Mouse (Mus musculus): Measurements from ENCODE around the gene Pitpnm2. TPM values are rescaled to one million over a fixed set of nuclear protein-coding genes. Genes with fewer than 3 reads are reported as not detected.

Pitpnm2 gene
- total and polyA plus RNA-seq, 3 experiments: 7.0 to 22.2 TPM; not detected in 1

GRCm38 (mm10) chr5:124211669-124212068 is 37.9 kb downstream of the Pitpnm2 start:
- no peak for DNase-seq (ENCODE audit: low read depth, low spot score)
- no peaks in the 10 kb centered on the region for H3K4me1 ChIP-seq (ENCODE audit: control insufficient read depth in 1 of 2, insufficient read depth in 2 of 2, low read length in 2 of 2)
- H3K36me3 ChIP-seq (ENCODE audit: control insufficient read depth in 1 of 2, insufficient read depth in 2 of 2, low read length in 2 of 2): no peaks in the 10 kb centered on the region
- no peak overlapping the region for H3K27ac ChIP-seq (ENCODE audit: control insufficient read depth, low read depth, low read length)
- no peaks in the 10 kb centered on the region for H3K9me3 ChIP-seq (replicated peaks; ENCODE audit: insufficient read depth, low read length)
- no peaks in the 10 kb centered on the region for H3K27me3 ChIP-seq (ENCODE audit: control insufficient read depth in 1 of 2, insufficient read depth in 2 of 2, low read length in 2 of 2)
- no peaks in the 10 kb centered on the region for H3K79me2 ChIP-seq (ENCODE audit: control insufficient read depth, insufficient read depth, low read length, poor library complexity)
- TF ChIP-seq MAX (IDR thresholded peaks at IDR 0.05; ENCODE audit: low read length): no peak
- no peak for TF ChIP-seq MYC (IDR thresholded peaks at IDR 0.05; ENCODE audit: low read depth, low read length)
- TF ChIP-seq ZKSCAN1 (IDR thresholded peaks at IDR 0.05; ENCODE audit: low read depth, low read length): no peak
- TF ChIP-seq NELFE (IDR thresholded peaks at IDR 0.05; ENCODE audit: low read depth, low read length): no peak
- no peak for TF ChIP-seq RAD21 (IDR thresholded peaks at IDR 0.05; ENCODE audit: low read depth, low read length)
- TF ChIP-seq TCF12 (IDR thresholded peaks at IDR 0.05; ENCODE audit: low read depth, low read length): no peak
- TF ChIP-seq EP300 (IDR thresholded peaks at IDR 0.05; ENCODE audit: low read depth in 1 of 2, low read length in 2 of 2): no peak
- TF ChIP-seq E2F4 (IDR thresholded peaks at IDR 0.05; ENCODE audit: borderline replicate concordance, low read depth, low read length): no peak
- no peak for TF ChIP-seq USF1 (IDR thresholded peaks at IDR 0.05; ENCODE audit: low read depth, low read length)
- no peak for TF ChIP-seq GABPA (IDR thresholded peaks at IDR 0.05; ENCODE audit: low read depth, low read length)
- no peak for TF ChIP-seq TAL1 (IDR thresholded peaks at IDR 0.05; ENCODE audit: low read length)
- TF ChIP-seq KAT2A (conservative IDR thresholded peaks at IDR 0.05; ENCODE audit: low read depth, low read length): no peak
- TF ChIP-seq ETS1 (IDR thresholded peaks at IDR 0.05; ENCODE audit: low read depth, low read length): no peak
- TF ChIP-seq SMC3 (IDR thresholded peaks at IDR 0.05; ENCODE audit: low read depth, low read length): no peak
- TF ChIP-seq MEF2A (IDR thresholded peaks at IDR 0.05; ENCODE audit: extremely low read depth, insufficient replicate concordance, low read depth, low read length, poor library complexity, severe bottlenecking): no peak
- TF ChIP-seq USF2 (IDR thresholded peaks at IDR 0.05; ENCODE audit: borderline replicate concordance in 1 of 2, insufficient read depth in 1 of 2, low read depth in 1 of 2, low read length in 2 of 2): no peak
- no peak for TF ChIP-seq MXI1 (IDR thresholded peaks at IDR 0.05; ENCODE audit: low read depth, low read length)
- H3K9ac ChIP-seq (ENCODE audit: control insufficient read depth, low read depth, low read length, poor library complexity, severe bottlenecking): no peak overlapping the region
- no peak overlapping the region for H3K4me3 ChIP-seq (ENCODE audit: control insufficient read depth in 1 of 2, insufficient read depth in 1 of 2, low read depth in 2 of 2, low read length in 2 of 2)

- H3K36me3 ChIP-seq (ENCODE audit: control insufficient read depth in 1 of 2, insufficient read depth in 2 of 2, low read length in 2 of 2): no peaks in the 10 kb centered on the region
Measured at GRCm38 (mm10) chr5:124211234-124211633, 38.3 kb downstream of the Pitpnm2 start.

More at GRCm38 (mm10) chr5:124211234-124211633, 38.3 kb downstream of the Pitpnm2 start:
- Histone ChIP-seq H3K9ac (ENCODE audit: control insufficient read depth, low read depth, low read length, poor library complexity, severe bottlenecking) (no peak overlapping the region), H3K9me3 (replicated peaks; ENCODE audit: insufficient read depth, low read length) (no peaks in the 10 kb centered on the region), H3K79me2 (ENCODE audit: control insufficient read depth, insufficient read depth, low read length, poor library complexity) (no peaks in the 10 kb centered on the region), H3K4me3 (ENCODE audit: control insufficient read depth in 1 of 2, insufficient read depth in 1 of 2, low read depth in 2 of 2, low read length in 2 of 2) (no peak overlapping the region), H3K4me1 (ENCODE audit: control insufficient read depth in 1 of 2, insufficient read depth in 2 of 2, low read length in 2 of 2) (no peaks in the 10 kb centered on the region), H3K27me3 (ENCODE audit: control insufficient read depth in 1 of 2, insufficient read depth in 2 of 2, low read length in 2 of 2) (no peaks in the 10 kb centered on the region), H3K27ac (ENCODE audit: control insufficient read depth, low read depth, low read length) (no peak overlapping the region)
- DNase-seq (ENCODE audit: low read depth, low spot score): no peak
- TF ChIP-seq E2F4 (IDR thresholded peaks at IDR 0.05; ENCODE audit: borderline replicate concordance, low read depth, low read length): no peak
- no peak for TF ChIP-seq EP300 (IDR thresholded peaks at IDR 0.05; ENCODE audit: low read depth in 1 of 2, low read length in 2 of 2)
- no peak for TF ChIP-seq MEF2A (IDR thresholded peaks at IDR 0.05; ENCODE audit: extremely low read depth, insufficient replicate concordance, low read depth, low read length, poor library complexity, severe bottlenecking)
- no peak for TF ChIP-seq MXI1 (IDR thresholded peaks at IDR 0.05; ENCODE audit: low read depth, low read length)
- no peak for TF ChIP-seq SIN3A (IDR thresholded peaks at IDR 0.05; ENCODE audit: low read length)
- TF ChIP-seq RAD21 (IDR thresholded peaks at IDR 0.05; ENCODE audit: low read depth, low read length): no peak
- no peak for TF ChIP-seq NRF1 (IDR thresholded peaks at IDR 0.05; ENCODE audit: insufficient read depth, low read depth, low read length, poor library complexity, severe bottlenecking)
- no peak for TF ChIP-seq RCOR1 (IDR thresholded peaks at IDR 0.05; ENCODE audit: low read depth, low read length)
- TF ChIP-seq TAL1 (IDR thresholded peaks at IDR 0.05; ENCODE audit: low read length): no peak
- no peak for TF ChIP-seq TBP (IDR thresholded peaks at IDR 0.05; ENCODE audit: low read depth, low read length)
- no peak for TF ChIP-seq MAZ (IDR thresholded peaks at IDR 0.05; ENCODE audit: low read depth, low read length)
- no peak for TF ChIP-seq MAX (IDR thresholded peaks at IDR 0.05; ENCODE audit: low read length)
- TF ChIP-seq GABPA (IDR thresholded peaks at IDR 0.05; ENCODE audit: low read depth, low read length): no peak
- no peak for TF ChIP-seq POLR2AphosphoS5 (IDR thresholded peaks at IDR 0.05; ENCODE audit: borderline replicate concordance, low read depth, low read length)
- TF ChIP-seq ZKSCAN1 (IDR thresholded peaks at IDR 0.05; ENCODE audit: low read depth, low read length): no peak
- no peak for TF ChIP-seq NELFE (IDR thresholded peaks at IDR 0.05; ENCODE audit: low read depth, low read length)
- TF ChIP-seq ZMIZ1 (IDR thresholded peaks at IDR 0.05; ENCODE audit: low read depth, low read length): no peak
- no peak for TF ChIP-seq CTCF (IDR thresholded peaks at IDR 0.05 in 2 of 3, conservative IDR thresholded peaks at IDR 0.05 in 1 of 3; ENCODE audit: control insufficient read depth in 1 of 3, insufficient read depth in 1 of 3, low read depth in 2 of 3, low read length in 3 of 3, poor library complexity in 1 of 3, severe bottlenecking in 1 of 3)

Measured in MEL (cell line).